Mouse (Mus musculus): ENCODE data around the gene Zc3h15. TPM values are rescaled to one million over a fixed set of nuclear protein-coding genes. Genes with fewer than 3 reads are reported as not detected.

The Zc3h15 gene
- total and polyA plus RNA-seq, 2 experiments from 2014 or later, result 18.1 to 83.1 TPM

- Histone ChIP-seq H3K27me3 (ENCODE audit: control insufficient read depth, insufficient read depth, low read length) (no peaks in the 10 kb centered on the region), H3K9ac (replicated peaks; ENCODE audit: low read depth, low read length) (no peak overlapping the region), H3K4me3 (ENCODE audit: low read depth, low read length) (no peak overlapping the region), H3K9me3 (replicated peaks; ENCODE audit: control insufficient read depth, low read length) (peaks cover 6% of the 10 kb centered on the region; the same call in 1 of the 2 replicates), H3K4me2 (ENCODE audit: low read depth, low read length) (no peak overlapping the region), H3K27ac (ENCODE audit: low read depth) (no peak overlapping the region), H3K4me1 (ENCODE audit: control insufficient read depth, insufficient read depth) (no peaks in the 10 kb centered on the region), H3K36me3 (replicated peaks; ENCODE audit: control insufficient read depth, insufficient read depth, low read length) (no peaks in the 10 kb centered on the region)
- no peak for ATAC-seq (ENCODE audit: insufficient read depth, low read depth)
- DNase-seq (ENCODE audit: low spot score), result no peak
- 75% methylated on average over 9 of the region's 9 CpGs for WGBS
- TF ChIP-seq EP300 (IDR thresholded peaks at IDR 0.05; ENCODE audit: low read depth), result no peak
- TF ChIP-seq CTCF (IDR thresholded peaks at IDR 0.05; ENCODE audit: low read depth), result no peak
Observed at GRCm38 (mm10) chr2:83683731-83684519, 39.7 kb downstream of the Zc3h15 start.

DNA sequence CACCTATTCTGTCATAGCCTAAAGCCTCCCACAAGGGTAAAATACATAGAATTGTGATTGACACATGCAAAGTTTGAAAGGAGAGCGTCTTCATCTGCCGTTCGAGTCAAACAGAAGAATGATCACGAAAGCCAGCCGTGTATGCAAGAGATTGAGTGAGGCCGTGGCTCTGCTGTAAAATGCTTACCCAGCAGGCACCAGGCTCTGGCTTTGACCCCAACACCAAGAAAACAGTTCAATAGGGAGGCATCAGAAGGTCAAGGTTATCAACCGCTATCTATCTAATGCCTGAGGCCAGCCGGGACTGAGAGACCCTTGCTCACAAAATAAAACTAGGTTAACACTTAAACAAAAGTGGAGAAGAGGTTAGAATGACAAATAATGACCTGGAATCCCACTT, 40.5 kb downstream of the Zc3h15 start:
- H3K27me3 ChIP-seq (ENCODE audit: control insufficient read depth, insufficient read depth, low read length), result no peaks in the 10 kb centered on the region
- 73% methylated on average over 8 of the region's 8 CpGs for WGBS
- no peak for TF ChIP-seq CTCF (IDR thresholded peaks at IDR 0.05; ENCODE audit: low read depth)
- no peak for TF ChIP-seq EP300 (IDR thresholded peaks at IDR 0.05; ENCODE audit: low read depth)
- H3K36me3 ChIP-seq (replicated peaks; ENCODE audit: control insufficient read depth, insufficient read depth, low read length), result no peaks in the 10 kb centered on the region
- peaks cover 6% of the 10 kb centered on the region; the same call in 1 of the 2 replicates for H3K9me3 ChIP-seq (replicated peaks; ENCODE audit: control insufficient read depth, low read length)
- no peak overlapping the region for H3K4me3 ChIP-seq (ENCODE audit: low read depth, low read length)
- no peak for ATAC-seq (ENCODE audit: insufficient read depth, low read depth)
- H3K27ac ChIP-seq (ENCODE audit: low read depth), result no peak overlapping the region
- no peak overlapping the region for H3K4me2 ChIP-seq (ENCODE audit: low read depth, low read length)
- H3K4me1 ChIP-seq (ENCODE audit: control insufficient read depth, insufficient read depth), result no peaks in the 10 kb centered on the region
- DNase-seq (ENCODE audit: low spot score), result no peak
- no peak overlapping the region for H3K9ac ChIP-seq (replicated peaks; ENCODE audit: low read depth, low read length)

- DNase-seq (ENCODE audit: low spot score), result no peak
- Histone ChIP-seq H3K36me3 (replicated peaks; ENCODE audit: control insufficient read depth, insufficient read depth, low read length) (no peaks in the 10 kb centered on the region), H3K27ac (ENCODE audit: low read depth) (no peak overlapping the region), H3K27me3 (ENCODE audit: control insufficient read depth, insufficient read depth, low read length) (0 out of 2 replicates have a peak, but pooled peaks cover under 1% of the 10 kb centered on the region), H3K9ac (replicated peaks; ENCODE audit: low read depth, low read length) (no peak overlapping the region), H3K9me3 (replicated peaks; ENCODE audit: control insufficient read depth, low read length) (peaks cover 6% of the 10 kb centered on the region; the same call in 1 of the 2 replicates), H3K4me1 (ENCODE audit: control insufficient read depth, insufficient read depth) (no peaks in the 10 kb centered on the region), H3K4me2 (ENCODE audit: low read depth, low read length) (no peak overlapping the region), H3K4me3 (ENCODE audit: low read depth, low read length) (no peak overlapping the region)
- 55% methylated on average over 2 of the region's 2 CpGs for WGBS
- TF ChIP-seq EP300 (IDR thresholded peaks at IDR 0.05; ENCODE audit: low read depth) (no peak), CTCF (IDR thresholded peaks at IDR 0.05; ENCODE audit: low read depth) (no peak)
- no peak; the same call in 1 of the 2 replicates for ATAC-seq (ENCODE audit: insufficient read depth, low read depth)
Observed at GRCm38 (mm10) chr2:83690372-83690771, 46.1 kb downstream of the Zc3h15 start.

- ATAC-seq (ENCODE audit: insufficient read depth, low read depth) (no peak), DNase-seq (ENCODE audit: low spot score) (no peak)
- Histone ChIP-seq H3K9ac (replicated peaks; ENCODE audit: low read depth, low read length) (no peak overlapping the region), H3K4me3 (ENCODE audit: low read depth, low read length) (no peak overlapping the region), H3K4me1 (ENCODE audit: control insufficient read depth, insufficient read depth) (no peaks in the 10 kb centered on the region), H3K27ac (ENCODE audit: low read depth) (no peak overlapping the region), H3K9me3 (replicated peaks; ENCODE audit: control insufficient read depth, low read length) (peaks cover 5% of the 10 kb centered on the region; the same call in 1 of the 2 replicates), H3K36me3 (replicated peaks; ENCODE audit: control insufficient read depth, insufficient read depth, low read length) (no peaks in the 10 kb centered on the region), H3K4me2 (ENCODE audit: low read depth, low read length) (no peak overlapping the region), H3K27me3 (ENCODE audit: control insufficient read depth, insufficient read depth, low read length) (0 out of 2 replicates have a peak, but pooled peaks cover 3% of the 10 kb centered on the region)
- WGBS, result 46% methylated on average over 10 of the region's 10 CpGs
- no peak for TF ChIP-seq CTCF (IDR thresholded peaks at IDR 0.05; ENCODE audit: low read depth)
Observed at GRCm38 (mm10) chr2:83692651-83693545, 48.7 kb downstream of the Zc3h15 start.

DNA sequence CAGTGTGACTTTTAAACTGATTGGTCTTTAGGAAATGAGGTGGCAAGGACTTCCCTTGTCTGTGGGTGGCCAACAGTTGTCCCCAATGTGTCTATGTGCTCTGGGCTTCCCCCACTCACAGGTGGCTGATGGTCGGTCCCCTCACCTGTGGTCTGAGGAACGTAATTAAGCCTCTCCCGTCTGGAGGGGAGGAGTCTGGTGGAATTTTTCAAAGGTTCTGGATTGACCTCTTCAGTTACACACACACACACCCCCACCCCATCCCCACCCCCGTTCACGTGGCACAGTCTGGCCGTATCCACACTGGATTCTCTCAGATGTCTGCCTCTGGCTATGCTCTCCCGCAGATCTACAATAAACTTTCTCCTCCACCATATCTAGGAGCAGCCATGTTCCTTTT, 49.8 kb downstream of the Zc3h15 start:
- H3K4me3 ChIP-seq (ENCODE audit: low read depth, low read length), result no peak overlapping the region
- no peak for TF ChIP-seq CTCF (IDR thresholded peaks at IDR 0.05; ENCODE audit: low read depth)
- no peak for TF ChIP-seq EP300 (IDR thresholded peaks at IDR 0.05; ENCODE audit: low read depth)
- no peak overlapping the region for H3K4me2 ChIP-seq (ENCODE audit: low read depth, low read length)
- H3K9ac ChIP-seq (replicated peaks; ENCODE audit: low read depth, low read length), result no peak overlapping the region
- no peaks in the 10 kb centered on the region for H3K36me3 ChIP-seq (replicated peaks; ENCODE audit: control insufficient read depth, insufficient read depth, low read length)
- no peaks in the 10 kb centered on the region for H3K9me3 ChIP-seq (replicated peaks; ENCODE audit: control insufficient read depth, low read length)
- H3K27ac ChIP-seq (ENCODE audit: low read depth), result no peak overlapping the region
- ATAC-seq (ENCODE audit: insufficient read depth, low read depth) (no peak), DNase-seq (ENCODE audit: low spot score) (no peak)
- 0 out of 2 replicates have a peak, but pooled peaks cover 3% of the 10 kb centered on the region for H3K27me3 ChIP-seq (ENCODE audit: control insufficient read depth, insufficient read depth, low read length)
- H3K4me1 ChIP-seq (ENCODE audit: control insufficient read depth, insufficient read depth), result no peaks in the 10 kb centered on the region
- 83% methylated on average over 7 of the region's 7 CpGs for WGBS
